Mouse (Mus musculus): ENCODE results near the gene Adprm. TPM values are rescaled to one million over a fixed set of nuclear protein-coding genes. Genes with fewer than 3 reads are reported as not detected.
"Not testable (repeated sequence)": the region's sequence is repeated elsewhere in the genome, so short reads cannot be mapped to it uniquely, and the experiment has no call there.

Adprm gene
- polyA plus RNA-seq, 1 experiment from 2014 or later = 30.6 TPM

GRCm38 (mm10) chr11:67030904-67031602, 21.3 kb downstream of the Adprm start:
- no peak for ATAC-seq (ENCODE audit: insufficient number of reproducible peaks, insufficient read depth, low FRiP score, low read depth)
- Histone ChIP-seq H3K36me3 (ENCODE audit: control insufficient read depth, insufficient read depth, low read length) (no peaks in the 10 kb centered on the region), H3K4me1 (ENCODE audit: control insufficient read depth, insufficient read depth, low read length) (no peaks in the 10 kb centered on the region), H3K4me2 (replicated peaks; ENCODE audit: low read depth, low read length) (no peak overlapping the region), H3K4me3 (ENCODE audit: low read depth, low read length) (no peak overlapping the region), H3K9me3 (ENCODE audit: control insufficient read depth, low read depth, low read length) (no peaks in the 10 kb centered on the region), H3K27ac (ENCODE audit: low read length) (no peak overlapping the region), H3K27me3 (ENCODE audit: control insufficient read depth, insufficient read depth, low read length) (no peaks in the 10 kb centered on the region), H3K9ac (replicated peaks; ENCODE audit: low read depth, low read length) (no peak overlapping the region)
- WGBS = 56% methylated on average over 16 of the region's 16 CpGs

GRCm38 (mm10) chr11:67024867-67025477, 27.4 kb downstream of the Adprm start, which contains the start of gene Tmem220:
Gene Tmem220 (plus strand): TSS chr11:67025154.
- Histone ChIP-seq H3K4me1 (ENCODE audit: control insufficient read depth, insufficient read depth, low read length) (no peaks in the 10 kb centered on the region), H3K27ac (ENCODE audit: low read length) (no peak within 1 kb of the TSS), H3K4me2 (replicated peaks; ENCODE audit: low read depth, low read length) (peak within 1 kb of the TSS; percentile 50), H3K36me3 (ENCODE audit: control insufficient read depth, insufficient read depth, low read length) (no peaks in the 10 kb centered on the region), H3K4me3 (ENCODE audit: low read depth, low read length) (peak within 1 kb of the TSS; percentile 38), H3K27me3 (ENCODE audit: control insufficient read depth, insufficient read depth, low read length) (no peaks in the 10 kb centered on the region), H3K9ac (replicated peaks; ENCODE audit: low read depth, low read length) (peak within 1 kb of the TSS; percentile 31; the same call in 1 of the 2 replicates), H3K9me3 (ENCODE audit: control insufficient read depth, low read depth, low read length) (no peaks in the 10 kb centered on the region)
- ATAC-seq (ENCODE audit: insufficient number of reproducible peaks, insufficient read depth, low FRiP score, low read depth) = peak; percentile 95
- WGBS = under 1% methylated on average over 33 of the region's 35 CpGs

GRCm38 (mm10) chr11:67023802-67024340, 28.5 kb downstream of the Adprm start:
- no peak for ATAC-seq (ENCODE audit: insufficient number of reproducible peaks, insufficient read depth, low FRiP score, low read depth)
- Histone ChIP-seq H3K9me3 (ENCODE audit: control insufficient read depth, low read depth, low read length) (no peaks in the 10 kb centered on the region), H3K27me3 (ENCODE audit: control insufficient read depth, insufficient read depth, low read length) (no peaks in the 10 kb centered on the region), H3K4me3 (ENCODE audit: low read depth, low read length) (no peak overlapping the region), H3K9ac (replicated peaks; ENCODE audit: low read depth, low read length) (no peak overlapping the region), H3K4me1 (ENCODE audit: control insufficient read depth, insufficient read depth, low read length) (no peaks in the 10 kb centered on the region), H3K27ac (ENCODE audit: low read length) (no peak overlapping the region), H3K36me3 (ENCODE audit: control insufficient read depth, insufficient read depth, low read length) (no peaks in the 10 kb centered on the region), H3K4me2 (replicated peaks; ENCODE audit: low read depth, low read length) (no peak overlapping the region)
- WGBS = 38% methylated on average over 6 of the region's 6 CpGs

GRCm38 (mm10) chr11:67023191-67023590, 29.2 kb downstream of the Adprm start:
- H3K9ac ChIP-seq (replicated peaks; ENCODE audit: low read depth, low read length); H3K27me3 ChIP-seq (ENCODE audit: control insufficient read depth, insufficient read depth, low read length); ATAC-seq (ENCODE audit: insufficient number of reproducible peaks, insufficient read depth, low FRiP score, low read depth); H3K27ac ChIP-seq (ENCODE audit: low read length); H3K4me3 ChIP-seq (ENCODE audit: low read depth, low read length); H3K36me3 ChIP-seq (ENCODE audit: control insufficient read depth, insufficient read depth, low read length); H3K9me3 ChIP-seq (ENCODE audit: control insufficient read depth, low read depth, low read length); H3K4me2 ChIP-seq (replicated peaks; ENCODE audit: low read depth, low read length); H3K4me1 ChIP-seq (ENCODE audit: control insufficient read depth, insufficient read depth, low read length): not testable (repeated sequence)
- WGBS = 52% methylated on average over 1 of the region's 1 CpGs

GRCm38 (mm10) chr11:67022354-67023115, 29.9 kb downstream of the Adprm start:
- 85% methylated on average over 13 of the region's 13 CpGs for WGBS
- Histone ChIP-seq H3K27ac (ENCODE audit: low read length) (no peak overlapping the region), H3K4me1 (ENCODE audit: control insufficient read depth, insufficient read depth, low read length) (no peaks in the 10 kb centered on the region), H3K27me3 (ENCODE audit: control insufficient read depth, insufficient read depth, low read length) (no peaks in the 10 kb centered on the region), H3K36me3 (ENCODE audit: control insufficient read depth, insufficient read depth, low read length) (no peaks in the 10 kb centered on the region), H3K9ac (replicated peaks; ENCODE audit: low read depth, low read length) (no peak overlapping the region), H3K4me2 (replicated peaks; ENCODE audit: low read depth, low read length) (no peak overlapping the region), H3K9me3 (ENCODE audit: control insufficient read depth, low read depth, low read length) (no peaks in the 10 kb centered on the region), H3K4me3 (ENCODE audit: low read depth, low read length) (no peak overlapping the region)
- ATAC-seq (ENCODE audit: insufficient number of reproducible peaks, insufficient read depth, low FRiP score, low read depth) = no peak

GRCm38 (mm10) chr11:67020948-67021347, 31.4 kb downstream of the Adprm start:
- WGBS = 5% methylated on average over 12 of the region's 12 CpGs
- Histone ChIP-seq H3K9ac (replicated peaks; ENCODE audit: low read depth, low read length) (no peak overlapping the region), H3K4me2 (replicated peaks; ENCODE audit: low read depth, low read length) (peak overlapping the region; percentile 43), H3K36me3 (ENCODE audit: control insufficient read depth, insufficient read depth, low read length) (no peaks in the 10 kb centered on the region), H3K4me1 (ENCODE audit: control insufficient read depth, insufficient read depth, low read length) (no peaks in the 10 kb centered on the region), H3K9me3 (ENCODE audit: control insufficient read depth, low read depth, low read length) (no peaks in the 10 kb centered on the region), H3K4me3 (ENCODE audit: low read depth, low read length) (peak overlapping the region; percentile 13; the same call in 1 of the 2 replicates), H3K27me3 (ENCODE audit: control insufficient read depth, insufficient read depth, low read length) (no peaks in the 10 kb centered on the region), H3K27ac (ENCODE audit: low read length) (no peak overlapping the region)
- ATAC-seq (ENCODE audit: insufficient number of reproducible peaks, insufficient read depth, low FRiP score, low read depth) = peak; percentile 46; the same call in 1 of the 2 replicates

- Histone ChIP-seq H3K4me3 (ENCODE audit: low read depth, low read length) (no peak overlapping the region), H3K4me1 (ENCODE audit: control insufficient read depth, insufficient read depth, low read length) (no peaks in the 10 kb centered on the region), H3K4me2 (replicated peaks; ENCODE audit: low read depth, low read length) (no peak overlapping the region), H3K36me3 (ENCODE audit: control insufficient read depth, insufficient read depth, low read length) (no peaks in the 10 kb centered on the region), H3K9me3 (ENCODE audit: control insufficient read depth, low read depth, low read length) (no peaks in the 10 kb centered on the region), H3K27me3 (ENCODE audit: control insufficient read depth, insufficient read depth, low read length) (no peaks in the 10 kb centered on the region), H3K27ac (ENCODE audit: low read length) (no peak overlapping the region), H3K9ac (replicated peaks; ENCODE audit: low read depth, low read length) (no peak overlapping the region)
- no peak for ATAC-seq (ENCODE audit: insufficient number of reproducible peaks, insufficient read depth, low FRiP score, low read depth)
- 59% methylated on average over 7 of the region's 7 CpGs for WGBS
These were observed 32.5 kb downstream of the Adprm start for GRCm38 (mm10) chr11:67019711-67020475.

Measured in stomach, embryonic 14.5 days (tissue).